In the genomic region with DNA sequence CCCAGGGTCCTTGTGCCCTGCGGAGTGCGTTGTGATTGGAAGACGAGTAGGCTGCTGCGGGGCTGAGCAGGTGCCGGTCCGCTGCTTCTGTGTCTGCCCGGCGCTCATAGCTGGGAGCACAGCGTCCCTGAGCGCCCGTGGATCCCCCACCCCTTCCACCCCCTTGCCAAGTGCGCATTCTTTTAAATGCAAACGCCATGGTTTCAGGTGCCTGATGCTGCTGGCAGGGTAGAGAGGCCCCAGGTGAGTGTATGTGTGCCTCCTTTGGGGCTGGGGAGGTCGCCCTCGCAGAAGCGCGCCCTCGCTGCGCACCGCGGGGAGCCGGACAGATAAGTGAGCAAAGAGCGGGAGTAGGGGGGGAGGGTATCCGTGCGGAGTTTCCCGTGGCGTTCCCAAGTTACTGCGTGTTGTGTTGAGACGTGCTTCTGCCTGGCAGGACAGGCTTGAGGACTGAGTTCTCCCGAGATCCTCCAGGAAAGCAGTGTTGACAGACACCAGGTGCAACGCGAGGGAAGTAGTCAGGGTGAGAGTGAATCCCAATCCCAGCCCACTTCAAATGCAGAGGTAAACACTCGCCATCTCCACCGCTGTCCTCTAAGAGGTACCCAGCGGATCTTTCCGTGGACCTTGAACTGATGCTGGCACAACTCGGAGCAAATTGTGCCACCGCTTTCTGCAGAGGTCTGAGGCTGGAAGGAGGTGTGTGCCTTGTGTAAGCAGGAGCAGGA, we compare ENCODE assay signal across 8 mouse cellular contexts. TPM values are rescaled to one million over a fixed set of nuclear protein-coding genes. Genes with fewer than 3 reads are reported as not detected.
A peak's percentile ranks its signal among the peaks of the same experiment; 100 is the strongest.
DNase-seq lines count a peak whose midpoint lies in the region; ATAC-seq lines count a peak whose summit lies in the region.

No protein-coding gene starts in this region.

- peak overlapping the region; percentile 65 for H3K4me3 ChIP-seq in heart, embryonic 13.5 days
- peak overlapping the region; percentile 69 for H3K4me3 ChIP-seq in neural tube, embryonic 13.5 days

- no peak for DNase-seq in heart, adult 11 months
- DNase-seq in cerebellum, adult 9-10 months = peak; percentile 84
- DNase-seq in frontal cortex, adult 2 months (ENCODE audit: extremely low spot score in 1 of 2, low spot score in 1 of 2) = peak; percentile 11 to 57
- peak; percentile 40 to 43 for DNase-seq in left cerebral cortex, postnatal 14 days (ENCODE audit: low spot score in 2 of 2)
- DNase-seq in adrenal gland, adult 18-20 months (ENCODE audit: low spot score in 2 of 2) = no peak

- H3K36me3 ChIP-seq in heart, embryonic 13.5 days = no peaks in the 10 kb centered on the region
- H3K36me3 ChIP-seq in neural tube, embryonic 13.5 days = no peaks in the 10 kb centered on the region

- H3K4me1 ChIP-seq in heart, embryonic 13.5 days = 0 out of 2 replicates have a peak, but pooled peaks cover 4% of the 10 kb centered on the region
- H3K4me1 ChIP-seq in neural tube, embryonic 13.5 days (replicated peaks) = peaks cover 29% of the 10 kb centered on the region

- peak overlapping the region; percentile 50 for H3K9ac ChIP-seq in heart, embryonic 13.5 days
- H3K9ac ChIP-seq in neural tube, embryonic 13.5 days = peak overlapping the region; percentile 75

- H3K4me2 ChIP-seq in heart, embryonic 13.5 days = peak overlapping the region; percentile 92
- H3K4me2 ChIP-seq in neural tube, embryonic 13.5 days = peak overlapping the region; percentile 86

- WGBS in heart, embryonic 13.5 days = 1% methylated on average over 38 of the region's 38 CpGs
- under 1% methylated on average over 38 of the region's 38 CpGs for WGBS in neural tube, embryonic 13.5 days

- H3K27me3 ChIP-seq in heart, embryonic 13.5 days (replicated peaks) = peaks cover 31% of the 10 kb centered on the region
- no peaks in the 10 kb centered on the region for H3K27me3 ChIP-seq in neural tube, embryonic 13.5 days

- intact Hi-C loops in left cerebral cortex, postnatal 14 days (cut with DNase I) = no loop called here

- ATAC-seq in heart, embryonic 13.5 days (ENCODE audit: extremely low read depth, insufficient number of reproducible peaks, low FRiP score, low TSS enrichment) = peak; percentile 25; the same call in 1 of the 2 replicates
- peak; percentile 92 for ATAC-seq in neural tube, embryonic 13.5 days (ENCODE audit: low read depth)
- ATAC-seq in monocyte, adult 5-6 weeks (replicated peaks; ENCODE audit: insufficient number of reproducible peaks, low FRiP score, low TSS enrichment, poor library complexity, severe bottlenecking) = no peak

- H3K27ac ChIP-seq in heart, embryonic 13.5 days (replicated peaks) = no peak overlapping the region
- H3K27ac ChIP-seq in neural tube, embryonic 13.5 days (replicated peaks) = peak overlapping the region; percentile 81

- H3K9me3 ChIP-seq in heart, embryonic 13.5 days = no peaks in the 10 kb centered on the region
- H3K9me3 ChIP-seq in neural tube, embryonic 13.5 days = no peaks in the 10 kb centered on the region

RNA-seq across cellular contexts. Expression of gene Cdh7, which starts 0.7 kb away (rescaled TPM):
- polyA plus RNA-seq in heart, embryonic 13.5 days (2015; fragmentation: Nextera tagmentation; extraction: Ambion mirVana) = 0.23 and 0.25 TPM in 2 replicates
- polyA plus RNA-seq in frontal cortex, adult 2 months (2012; rRNA removed) = 7.1 and 8.5 TPM in 2 replicates
- 10 to 100 TPM; 17.1 to 22.3 TPM for total RNA-seq in left cerebral cortex, postnatal 14 days (2021)
- polyA plus RNA-seq in neural tube, embryonic 13.5 days (2015; fragmentation: Nextera tagmentation; extraction: Ambion mirVana) = 12.0 and 15.1 TPM in 2 replicates
- total RNA-seq in monocyte, adult 5-6 weeks (2017) = not detected in 3 replicates
- under 1 TPM; 0.16 to 0.17 TPM for total RNA-seq in adrenal gland, adult 18-20 months (2021)

Comparison
In these comparisons a context has a peak if more than half of its experiments do, and no peak if none do; other contexts are left out.
1. DNase-seq: peak in cerebellum, adult 9-10 months (single experiment), frontal cortex, adult 2 months (2 of 2) and left cerebral cortex, postnatal 14 days (2 of 2); none in heart, adult 11 months (single experiment) and adrenal gland, adult 18-20 months (0 of 2).
2. RNA of gene Cdh7, which starts 0.7 kb away (total RNA-seq): 17.1 to 22.3 TPM in left cerebral cortex, postnatal 14 days; 0.16 to 0.17 TPM in adrenal gland, adult 18-20 months and not detected in monocyte, adult 5-6 weeks; every median in the first group is over 10 times any median in the second.